Mouse (Mus musculus) adrenal gland, postnatal 25 days (tissue): ENCODE measurements around the gene Tbx18. TPM values are rescaled to one million over a fixed set of nuclear protein-coding genes. Genes with fewer than 3 reads are reported as not detected.

Experiments used
- DNase-seq: peaks from one replicate; pipeline ENCODE4 v3.0.0; 2021; ENCODE audit warnings: mixed read lengths
- long read RNA-seq: library from polyadenylated mRNA; stranded (forward); transcript quantifications from one replicate; pipeline ENCODE4 v2.0.0, GENCODE M21; 2021
- total RNA-seq: library from RNA; stranded (reverse); gene quantifications from 2 replicates; pipeline ENCODE4 v1.2.3, GENCODE M21; 2021

Gene Tbx18
- 1.2 and 1.8 TPM in 2 replicates for total RNA-seq
- long read RNA-seq, full-length matches to known transcripts, result 1 of 1 reads
- long read RNA-seq, partial matches to known transcripts, result 0 of 1 reads
- long read RNA-seq, other reads (novel, unspliced or antisense), result 0 of 1 reads

DNA sequence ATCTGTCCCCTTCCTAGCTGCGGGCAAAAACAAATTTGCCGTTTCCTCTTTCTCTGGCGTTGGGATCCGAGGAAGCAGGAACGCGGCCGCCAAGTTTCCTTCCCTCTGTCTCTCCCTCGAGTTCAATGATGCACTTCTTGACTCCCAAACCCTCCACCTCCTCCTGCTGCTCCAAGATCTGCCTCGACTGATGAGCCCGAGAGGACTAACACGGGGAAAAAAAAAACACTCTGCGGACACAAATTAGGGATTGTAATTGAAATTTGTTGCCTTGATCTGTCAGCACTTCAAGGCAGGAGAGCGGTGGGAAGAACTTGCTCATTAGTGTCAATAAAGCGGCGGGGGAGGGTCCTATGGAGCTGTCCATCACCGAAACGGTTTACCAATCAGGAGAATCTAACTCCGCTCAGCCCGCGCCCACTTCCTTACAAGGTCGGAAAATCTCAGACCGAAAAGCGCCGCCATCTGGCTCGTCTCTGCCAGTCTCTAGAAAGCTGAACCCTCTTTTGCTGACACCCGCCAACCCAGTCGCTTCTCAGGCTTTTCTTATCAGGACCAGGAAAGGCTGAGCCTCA is at the start of gene Tbx18:
Tbx18 (minus strand) TSS at position 300 of the 575 bp plus-strand sequence.
- peak; percentile 66 for DNase-seq

DNA sequence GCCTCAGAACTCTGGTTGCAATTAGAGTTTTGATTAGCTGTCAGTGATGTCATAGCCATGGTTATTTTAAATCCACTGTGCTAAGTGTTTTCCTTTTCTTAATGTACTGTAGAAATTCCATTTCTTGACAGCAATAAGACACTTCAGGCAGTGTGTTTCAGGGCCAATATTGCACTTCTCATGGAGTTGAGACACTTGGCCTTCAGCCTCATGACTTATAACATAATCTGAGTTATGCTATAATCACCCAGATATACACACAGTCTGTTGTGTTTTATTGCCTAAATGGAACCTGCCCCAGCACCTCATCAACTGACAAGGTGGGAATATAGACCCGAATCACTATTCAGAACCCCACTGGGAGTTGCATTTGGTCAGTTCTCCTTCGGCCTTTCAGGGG is 42.9 kb upstream of the Tbx18 start:
- DNase-seq, result no peak

DNA sequence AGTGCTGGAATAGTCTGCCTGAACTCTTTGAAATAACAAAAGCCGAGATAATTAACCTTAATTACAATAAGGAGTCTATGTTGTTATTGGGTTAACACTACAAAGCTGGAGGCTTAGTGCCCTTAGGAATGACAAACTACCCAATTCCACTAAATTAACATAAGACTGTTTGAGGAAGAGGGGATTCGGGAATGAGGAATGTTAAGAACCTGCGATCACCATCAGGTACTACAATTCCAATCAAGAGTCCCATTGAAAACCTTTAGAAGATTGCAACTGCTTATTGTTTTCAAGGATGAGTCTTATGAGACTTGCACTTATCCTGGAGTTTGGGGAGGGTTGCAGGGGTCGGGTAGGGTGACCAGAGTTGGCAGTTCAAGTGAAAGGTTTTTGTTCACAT is 24.6 kb upstream of the Tbx18 start:
- DNase-seq, result no peak

DNA sequence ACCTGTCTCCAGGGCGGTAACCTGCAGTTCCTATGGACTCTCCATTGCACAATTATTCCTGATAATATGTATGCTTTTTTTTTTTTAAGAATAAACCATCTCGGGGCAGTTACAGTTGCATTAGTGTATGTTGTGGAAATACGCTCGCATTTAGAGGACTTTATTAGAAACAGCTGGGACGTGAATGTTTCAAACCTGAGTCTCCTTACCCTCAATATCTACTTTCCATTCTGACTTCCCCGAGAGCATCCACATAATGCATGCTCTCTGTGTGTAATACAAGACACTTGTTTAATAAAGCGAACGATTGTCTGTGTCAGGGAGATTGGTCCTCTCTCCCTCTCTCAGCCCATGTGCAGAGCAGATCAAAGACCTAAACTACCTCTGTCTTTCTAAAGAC is 10.5 kb upstream of the Tbx18 start:
- DNase-seq, result no peak

DNA sequence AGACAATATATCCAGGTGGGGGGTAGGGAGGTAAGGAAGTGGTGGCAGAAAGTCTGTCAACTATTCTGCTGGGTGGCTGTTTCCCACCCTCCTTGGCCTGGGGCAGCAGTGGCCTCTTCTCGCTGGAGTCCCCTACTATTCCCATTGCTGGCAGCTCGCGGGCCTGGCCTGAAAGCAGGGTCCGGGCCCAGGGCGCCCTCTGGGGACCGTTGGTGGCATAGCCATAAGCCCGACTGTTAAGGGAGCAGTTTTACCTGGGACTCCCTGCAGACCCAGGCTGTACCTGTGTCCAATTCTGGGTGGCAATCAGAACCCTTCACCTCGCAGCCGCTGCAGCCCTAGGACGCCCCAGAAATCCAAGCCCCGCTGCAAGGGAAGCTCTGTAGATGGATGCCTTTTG is 9.6 kb upstream of the Tbx18 start:
- DNase-seq, result peak; percentile 57

DNA sequence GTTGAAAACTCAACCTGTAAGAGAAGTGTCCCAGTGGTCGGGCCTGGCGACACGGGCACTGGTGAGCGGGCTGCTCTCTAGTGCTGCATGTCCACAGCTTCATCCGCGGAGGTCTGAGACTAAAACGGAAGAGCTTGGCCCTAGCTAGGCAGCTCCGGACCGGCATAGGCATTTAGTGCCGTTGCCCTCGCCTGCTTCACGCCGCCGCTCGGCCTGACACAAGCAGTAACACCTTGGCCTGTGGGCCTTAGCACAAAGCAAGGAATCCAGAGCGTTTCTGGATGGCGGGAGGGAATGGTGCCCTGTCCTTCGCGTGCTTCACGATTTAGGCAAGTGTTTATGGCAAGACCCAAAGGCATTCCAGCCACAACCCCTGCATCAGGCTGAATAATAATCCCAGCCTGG is 9.2 kb upstream of the Tbx18 start:
- no peak for DNase-seq

DNA sequence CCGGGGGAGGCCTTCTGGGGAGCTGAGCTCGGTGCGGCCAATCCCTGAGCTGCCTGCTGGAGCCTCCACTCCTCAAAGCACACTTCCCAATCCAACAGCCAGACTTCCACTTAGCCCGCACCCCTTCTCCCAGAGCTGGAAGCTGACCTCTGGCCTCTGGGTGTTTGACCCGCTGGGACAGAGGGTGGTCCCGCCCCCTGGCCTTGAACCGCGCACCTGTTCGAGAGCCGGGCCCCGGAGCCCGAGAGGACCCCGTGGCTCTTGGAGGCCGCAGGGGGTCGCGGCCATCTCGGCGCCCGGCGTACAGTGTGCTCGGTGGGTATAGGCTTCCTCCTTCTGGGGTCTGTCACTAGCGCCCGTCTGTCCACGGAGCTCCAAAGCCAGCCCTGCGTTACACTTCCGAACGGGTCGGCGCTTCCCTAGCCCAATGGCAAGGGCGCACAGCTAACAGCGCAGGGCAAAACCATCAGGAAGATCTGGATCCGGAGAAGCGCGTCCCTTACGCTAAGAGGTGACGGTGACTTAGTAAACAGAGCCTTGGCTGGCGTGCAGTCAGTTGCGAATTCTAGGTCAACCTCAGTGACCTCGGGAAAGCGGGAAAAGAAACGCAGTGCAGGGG is 8.6 kb upstream of the Tbx18 start:
- no peak for DNase-seq

DNA sequence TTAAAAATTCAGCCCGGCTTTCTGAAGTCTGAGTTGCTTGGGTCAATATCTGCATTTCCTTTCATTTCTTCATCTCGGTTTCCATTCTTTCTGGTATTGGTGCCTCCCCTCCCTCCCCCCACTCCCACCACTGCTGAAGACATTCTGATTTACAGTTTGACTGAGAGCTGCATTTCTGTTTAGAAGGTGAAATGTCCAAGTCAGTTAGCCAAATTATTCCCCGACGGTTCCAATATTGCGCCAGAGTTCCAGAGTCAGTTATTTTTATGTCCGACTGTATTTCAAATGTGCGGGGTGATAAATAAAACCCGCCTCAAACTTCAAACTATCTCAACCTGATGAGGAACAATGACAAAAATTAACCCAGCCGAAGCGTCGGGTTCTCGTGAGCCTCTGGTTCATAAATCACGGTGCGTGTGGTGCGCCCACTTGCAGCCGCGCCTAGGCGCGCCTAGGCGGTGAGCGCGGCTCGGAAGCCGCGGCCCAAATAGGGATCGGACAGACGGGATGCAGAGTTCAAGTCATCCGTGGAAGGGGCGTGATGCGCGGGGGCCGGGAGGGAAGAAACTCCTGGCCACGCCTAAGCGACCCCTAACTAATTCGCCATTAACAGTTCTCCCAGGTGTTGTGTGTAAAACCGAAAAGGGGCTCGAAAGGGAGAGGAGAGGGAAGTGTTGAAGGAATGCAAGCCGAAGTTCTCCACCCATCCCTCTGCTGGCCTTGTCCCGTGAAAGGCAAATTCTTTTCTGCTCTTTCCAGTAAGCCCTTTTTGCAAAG is 7.9 kb upstream of the Tbx18 start:
- no peak for DNase-seq

DNA sequence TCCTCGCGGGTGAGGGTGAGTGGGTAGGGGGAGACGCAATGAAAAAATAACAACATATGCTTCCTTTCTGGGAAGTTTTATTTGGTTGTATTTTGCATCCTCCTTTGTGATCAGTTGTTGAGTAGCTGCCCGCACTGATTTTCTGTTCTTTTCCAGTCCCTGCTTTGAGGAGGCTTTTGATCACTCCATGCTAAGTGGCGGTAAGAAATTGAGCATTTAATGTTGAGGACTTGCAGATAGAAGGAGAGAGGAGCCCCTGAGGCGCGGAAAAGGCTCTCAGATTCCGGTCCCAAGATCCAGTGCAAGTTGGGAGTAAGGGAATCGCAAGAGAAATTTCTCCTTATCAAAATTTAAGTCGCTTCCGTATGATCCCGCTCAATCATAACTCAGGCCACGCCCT is 7.1 kb upstream of the Tbx18 start:
- no peak for DNase-seq

DNA sequence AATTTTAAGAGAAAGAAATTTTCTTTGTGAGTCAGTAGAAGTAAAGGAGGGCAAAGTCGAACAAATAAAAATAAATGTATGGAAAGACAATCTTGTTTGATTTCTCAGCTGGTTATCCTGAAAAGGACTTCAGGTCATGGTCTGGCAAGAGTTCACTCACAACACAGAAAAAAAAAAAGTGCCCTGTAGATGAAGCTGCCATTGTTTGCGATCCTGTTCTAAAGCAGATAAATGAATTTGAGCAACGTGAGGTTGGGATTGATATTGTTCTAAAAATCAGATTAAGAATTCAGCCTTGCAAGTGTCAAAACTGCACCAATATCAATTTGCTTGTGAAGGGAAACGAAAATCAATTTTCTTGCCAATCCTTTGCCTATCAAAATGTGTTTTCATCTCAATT is 6.2 kb upstream of the Tbx18 start:
- no peak for DNase-seq

DNA sequence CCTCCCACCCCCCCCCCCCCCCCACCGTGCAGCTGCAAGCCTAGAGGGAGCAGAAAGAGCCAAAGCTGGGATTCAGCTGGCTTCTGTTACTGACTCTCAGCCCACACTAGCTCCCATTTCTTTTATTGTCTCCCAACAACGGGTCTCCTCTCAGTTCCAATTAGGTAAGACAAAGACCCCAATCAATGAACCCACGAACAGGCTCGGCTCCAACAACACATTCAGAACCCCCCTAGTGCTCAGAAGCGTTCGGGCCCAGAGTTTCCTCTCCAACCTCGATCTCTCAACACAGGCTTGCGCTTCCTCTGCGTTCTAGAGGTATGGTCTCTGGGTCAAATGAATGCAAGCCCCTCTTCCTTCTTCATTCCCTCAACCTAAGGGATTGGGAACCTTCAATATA is 4.0 kb upstream of the Tbx18 start:
- no peak for DNase-seq

DNA sequence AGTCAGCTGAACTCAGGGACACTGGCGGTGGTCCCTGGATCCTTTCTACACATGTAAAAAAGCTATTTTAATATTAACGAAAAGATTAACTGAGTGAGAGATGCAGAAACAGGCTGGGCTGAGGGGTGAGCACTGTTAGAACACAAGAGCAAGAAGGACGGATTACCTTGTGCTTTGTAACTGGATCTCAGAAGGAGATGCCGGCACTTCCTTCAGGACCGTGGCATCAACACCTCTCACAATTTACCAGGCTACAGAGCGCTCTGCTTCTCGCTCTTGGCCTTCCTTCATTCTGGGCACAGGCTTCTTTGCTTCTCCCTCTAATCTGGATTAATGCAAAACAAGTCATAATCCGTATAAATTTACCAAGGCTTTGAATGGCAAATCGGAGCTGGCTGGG is 3.6 kb upstream of the Tbx18 start:
- DNase-seq, result no peak

DNA sequence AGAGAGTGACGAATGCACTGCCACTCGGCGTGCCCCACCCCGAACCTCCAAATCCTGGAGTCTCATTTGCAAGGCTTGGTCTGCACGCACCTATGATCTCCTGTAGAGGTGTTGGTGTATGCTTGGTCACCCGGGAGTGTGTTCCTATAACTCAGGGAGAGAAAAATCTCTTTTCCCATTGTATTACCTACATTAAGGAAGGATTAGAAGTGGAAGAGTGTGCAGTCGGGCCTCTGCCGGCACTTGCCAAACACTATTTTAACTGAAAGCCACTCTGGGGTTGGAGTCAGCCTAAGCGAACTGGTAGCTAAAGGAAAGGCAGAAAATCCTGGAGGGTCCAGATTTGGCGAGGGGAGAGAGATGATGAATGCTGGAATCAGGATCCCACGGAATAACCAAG is 2.7 kb upstream of the Tbx18 start:
- DNase-seq, result no peak

DNA sequence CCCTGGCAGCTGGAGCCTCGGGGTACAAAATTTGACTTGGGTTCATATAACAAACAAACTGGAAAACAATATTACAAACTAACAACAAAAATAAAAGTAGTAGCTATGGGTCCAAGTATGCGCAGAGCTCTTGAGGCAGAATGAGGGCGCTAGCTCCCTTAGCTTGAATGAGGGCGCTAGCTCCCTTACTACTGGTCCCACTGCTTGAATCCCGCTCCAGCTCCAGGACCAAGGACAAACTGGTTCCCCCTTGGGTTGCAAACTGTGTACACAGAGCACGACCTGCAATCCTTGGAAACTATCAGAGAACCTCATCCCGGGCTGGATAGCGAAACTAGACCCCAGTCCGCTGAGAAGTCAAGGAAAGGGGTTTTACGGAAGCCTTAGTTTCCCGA is 2.2 kb upstream of the Tbx18 start:
- DNase-seq, result no peak

DNA sequence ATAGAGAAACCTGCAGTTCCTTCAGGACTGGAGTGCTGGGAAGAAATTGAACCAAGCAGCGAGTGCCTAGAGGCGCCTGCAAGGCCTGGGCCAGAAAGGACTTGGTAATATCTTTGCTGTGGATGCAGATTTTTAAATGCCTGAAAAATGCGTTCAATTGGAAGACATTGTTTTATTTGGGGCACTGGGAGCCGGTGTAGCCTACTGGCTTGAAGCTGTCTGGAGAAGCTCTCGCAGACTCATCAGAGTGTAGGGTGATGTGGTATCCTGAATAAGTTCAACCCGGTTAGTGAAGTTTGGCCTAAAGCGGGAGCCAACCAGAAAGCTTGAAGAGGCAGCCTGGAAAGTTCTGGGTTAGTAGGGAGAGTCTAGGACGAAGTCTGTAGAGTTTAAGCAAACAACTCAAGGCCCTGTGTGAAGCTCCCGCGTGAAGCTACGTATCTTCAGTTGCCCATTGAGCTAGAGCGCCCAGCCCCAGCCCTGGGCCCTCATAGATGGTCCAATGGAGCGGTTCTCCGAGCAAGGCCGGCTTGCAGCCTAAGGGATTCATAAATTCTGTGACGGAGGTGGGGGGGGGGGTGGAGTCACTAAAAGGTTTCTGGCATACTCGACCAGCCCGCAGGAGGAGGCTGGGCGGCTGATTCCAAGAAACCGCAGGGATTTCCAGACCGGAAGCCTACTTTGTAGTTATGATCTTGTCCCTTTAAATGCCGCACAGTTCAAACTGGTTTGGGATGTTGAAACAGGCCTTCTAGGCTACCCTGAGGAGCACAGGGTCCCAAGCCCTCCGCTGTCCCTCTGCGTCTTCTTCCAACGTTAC is 1.6 kb upstream of the Tbx18 start:
- DNase-seq, result no peak

DNA sequence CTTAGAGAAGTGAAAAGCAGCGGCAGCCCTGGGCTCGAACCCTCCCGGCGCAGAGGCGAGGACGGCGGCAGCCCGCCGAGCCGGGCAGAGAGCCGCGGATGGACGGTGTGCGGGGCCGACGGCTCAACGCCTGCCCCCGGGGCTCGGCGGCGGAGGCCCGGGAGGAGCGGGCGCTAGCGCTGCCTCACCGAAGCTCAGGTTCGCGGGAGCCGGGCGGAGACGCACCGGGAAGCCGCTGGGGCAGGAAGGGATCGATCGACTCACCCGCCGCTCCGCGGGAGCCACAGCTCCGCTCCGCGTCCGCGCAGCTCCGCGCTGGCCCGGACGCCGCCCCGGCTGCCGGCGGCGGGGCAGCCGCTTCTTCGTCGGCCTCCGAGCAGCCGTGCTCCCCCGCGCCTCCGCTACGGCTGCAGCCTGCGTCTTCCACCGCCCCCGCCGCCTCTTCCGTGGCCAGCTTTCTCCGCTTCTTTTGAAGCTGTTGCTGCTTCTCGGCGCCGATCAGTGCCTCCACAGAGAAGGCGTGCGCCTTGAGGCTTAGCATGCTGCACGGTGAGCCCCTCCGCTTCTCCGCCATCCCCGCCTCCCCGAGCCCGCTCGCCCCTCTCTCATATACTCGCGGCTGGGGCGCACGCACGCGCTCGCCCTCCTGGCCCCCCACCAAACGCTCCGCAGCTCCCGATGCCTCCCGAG is 644 bp downstream of the Tbx18 start:
- DNase-seq, result peak; percentile 41

DNA sequence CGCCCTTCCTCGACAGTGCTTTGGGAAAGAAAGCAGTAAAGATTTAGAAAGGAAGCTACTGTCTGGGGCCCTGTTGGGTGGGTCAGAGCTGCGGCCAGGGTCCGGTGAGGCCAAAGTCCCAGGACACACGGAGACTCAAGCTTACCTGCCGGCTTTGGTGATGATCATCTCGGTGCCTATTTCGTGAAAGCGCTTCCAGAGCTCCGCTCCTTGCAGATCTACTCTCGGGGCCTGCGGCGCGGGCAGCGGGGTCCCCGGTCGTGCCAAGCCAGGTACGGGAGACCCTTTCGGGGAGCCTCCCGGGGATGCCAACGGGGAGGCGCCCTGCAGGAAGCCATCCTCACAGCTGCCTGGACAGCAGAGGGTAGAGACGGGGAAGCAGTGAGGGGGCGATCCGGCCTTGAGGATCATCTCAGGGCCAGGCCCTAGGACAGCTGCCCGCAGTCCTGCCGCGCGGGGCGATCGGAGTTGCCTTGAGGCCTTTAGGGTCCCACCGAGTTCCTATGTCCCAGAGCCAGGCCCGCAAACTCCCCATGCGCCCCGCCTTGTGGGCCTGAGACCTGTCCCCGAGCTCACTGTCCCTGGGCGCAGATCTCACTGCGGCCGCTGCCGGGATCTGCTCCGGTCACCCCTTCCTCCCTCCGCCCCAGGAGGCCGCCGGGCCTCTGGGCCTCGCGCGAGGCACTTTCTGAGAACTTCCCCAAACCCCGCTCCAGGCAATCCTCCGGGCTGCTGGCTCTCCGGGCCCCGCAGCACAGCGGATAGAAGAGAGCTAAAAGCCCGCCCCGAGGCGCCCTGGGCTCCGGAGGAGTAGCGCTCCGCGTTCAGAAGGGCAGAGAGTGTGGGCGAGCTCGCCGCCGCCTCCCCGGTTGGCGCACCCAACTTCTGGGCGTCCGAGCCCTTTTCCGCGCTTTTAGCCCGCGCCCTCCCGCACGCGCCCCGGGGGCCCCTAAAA is 1.5 kb downstream of the Tbx18 start:
- peak; percentile 44 for DNase-seq

DNA sequence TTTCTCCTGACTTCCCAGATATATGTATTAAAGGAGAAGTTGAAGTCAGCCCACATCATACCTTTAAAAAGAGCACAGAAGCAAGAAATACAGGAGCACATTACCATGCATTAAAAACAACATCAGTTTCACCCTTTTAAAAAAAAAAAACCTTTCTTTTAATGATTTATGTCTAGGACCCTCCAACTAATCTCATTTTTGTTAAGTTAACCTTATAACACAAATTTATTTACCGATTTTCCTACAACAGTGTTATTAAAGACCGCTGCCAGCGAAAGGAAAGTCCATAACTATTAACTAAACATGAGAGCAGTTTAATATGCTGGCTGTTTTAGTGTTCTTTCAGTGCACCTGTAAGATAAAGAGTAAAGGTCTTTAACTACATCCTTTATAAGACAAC is 3.0 kb downstream of the Tbx18 start:
- DNase-seq, result no peak

DNA sequence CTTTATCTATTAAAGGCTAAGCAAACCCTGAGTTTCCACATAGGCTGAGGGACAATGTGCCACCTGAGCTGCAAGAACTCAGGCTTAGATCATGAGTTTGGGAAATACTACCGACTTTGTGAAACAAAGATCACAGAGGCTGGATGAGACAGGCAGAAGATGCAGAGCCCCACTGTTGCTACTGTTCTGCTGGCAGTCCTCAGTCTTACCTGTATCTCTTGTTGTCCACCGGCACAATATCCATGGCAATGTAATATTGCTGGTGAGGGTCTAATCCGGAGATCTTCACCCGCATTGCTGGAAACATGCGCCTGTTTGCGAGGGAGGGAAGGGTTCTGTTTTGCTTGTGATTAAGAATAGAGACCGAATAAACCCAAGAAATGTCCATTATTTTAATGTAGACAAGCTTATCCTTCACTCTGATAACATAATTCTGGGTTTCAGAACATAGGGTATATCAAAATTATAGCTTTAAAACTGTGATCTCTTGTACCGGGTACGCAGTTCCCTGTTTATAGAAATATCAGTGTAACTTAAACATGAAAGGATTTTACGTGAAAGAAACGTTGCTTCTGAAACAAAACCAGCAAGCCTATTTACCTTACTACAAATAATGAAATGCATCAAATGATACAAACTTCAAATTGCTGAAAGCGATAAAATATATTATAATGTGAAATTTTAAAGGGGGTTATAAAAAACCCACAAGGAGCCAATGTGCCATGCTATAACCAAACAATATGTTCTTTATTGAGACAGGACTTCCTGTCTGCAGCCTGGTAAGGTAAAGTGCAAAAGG is 3.7 kb downstream of the Tbx18 start:
- DNase-seq, result no peak

DNA sequence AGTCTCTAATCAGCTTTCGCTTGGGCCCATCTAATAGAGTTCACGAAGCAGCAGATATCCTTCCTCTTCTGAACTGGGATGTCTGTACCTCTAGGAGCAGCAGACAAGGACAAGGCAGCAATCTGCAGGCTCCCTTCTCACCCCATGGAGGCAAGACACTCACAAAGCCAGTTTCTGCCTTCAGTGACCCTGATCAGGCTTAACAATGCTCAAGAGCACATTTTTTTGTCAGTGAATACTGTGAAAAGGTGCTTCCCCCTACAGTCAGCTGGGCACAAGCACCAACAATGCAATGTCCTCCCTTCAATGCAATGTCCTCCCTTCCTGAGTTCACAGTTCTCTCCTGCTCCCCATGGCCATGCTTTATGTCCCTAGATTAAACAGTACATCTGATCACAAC is 9.3 kb downstream of the Tbx18 start:
- DNase-seq, result no peak
